Mouse (Mus musculus) CH12.LX (cell line): Measurements from ENCODE around the gene Urod. TPM values are rescaled to one million over a fixed set of nuclear protein-coding genes. Genes with fewer than 3 reads are reported as not detected.

Experiments
- DNase-seq: peaks from one replicate; pipeline ENCODE4 v3.0.0-alpha.2; 2013; ENCODE audit errors: extremely low read depth
- H3K27ac ChIP-seq: 2 replicates; pipeline ENCODE4 v1.5.1; 2012; ENCODE audit warnings: low read depth, mild to moderate bottlenecking, control low read depth, moderate library complexity; ENCODE audit not compliant: insufficient read depth
- H3K27me3 ChIP-seq: replicated peaks from 2 replicates; pipeline ENCODE3; 2012; ENCODE audit warnings: inconsistent platforms
- H3K36me3 ChIP-seq, 2 experiments: replicated peaks in 1 of 2; 2 replicates each; pipeline versions ENCODE3 to v1.6.1; 2012; ENCODE audit warnings: inconsistent platforms in 1 of 2, low read length in 1 of 2, mild to moderate bottlenecking in 1 of 2, mixed read lengths in 1 of 2, moderate library complexity in 1 of 2; ENCODE audit not compliant: control insufficient read depth in 1 of 2, insufficient read depth in 1 of 2
- H3K4me1 ChIP-seq, 2 experiments: 2 replicates each; pipeline ENCODE4 v1.6.1; 2012; ENCODE audit warnings: inconsistent platforms in 1 of 2, moderate library complexity in 1 of 2; ENCODE audit not compliant: insufficient read depth in 2 of 2, control insufficient read depth in 1 of 2
- H3K4me2 ChIP-seq: 2 replicates; pipeline ENCODE4 v1.6.1; 2012; ENCODE audit warnings: low read depth, mild to moderate bottlenecking, control low read depth; ENCODE audit not compliant: poor library complexity, insufficient read depth, severe bottlenecking
- H3K4me3 ChIP-seq, 3 experiments: fragments of 150-350 bp in 1 of 3; sonication (generic) in 1 of 3; replicated peaks in 1 of 3; 2 replicates each; pipeline versions ENCODE3 to v1.5.1; 2011 to 2012; ENCODE audit warnings: low read depth in 2 of 3, low read length in 2 of 3, mild to moderate bottlenecking in 2 of 3, moderate library complexity in 2 of 3, control low read depth in 1 of 3, improper control_type of control experiment in 1 of 3, inconsistent platforms in 1 of 3, mixed read lengths in 1 of 3; ENCODE audit not compliant: poor library complexity in 1 of 3
- H3K79me2 ChIP-seq: replicated peaks from 2 replicates; pipeline ENCODE4 v1.6.1; 2012; ENCODE audit warnings: mild to moderate bottlenecking, moderate library complexity; ENCODE audit not compliant: control insufficient read depth, poor library complexity, insufficient read depth, severe bottlenecking; ENCODE audit errors: extremely low read depth
- H3K9ac ChIP-seq: 2 replicates; pipeline ENCODE4 v1.6.1; 2012; ENCODE audit warnings: low read depth, mild to moderate bottlenecking, control low read depth, moderate library complexity; ENCODE audit not compliant: insufficient read depth
- H3K9me3 ChIP-seq: replicated peaks from 2 replicates; pipeline ENCODE3; 2012; ENCODE audit warnings: low read length, inconsistent platforms, mixed read lengths
- BHLHE40 ChIP-seq: IDR thresholded peaks from 2 replicates; pipeline ENCODE4 v1.6.1; 2011; ENCODE audit warnings: mild to moderate bottlenecking, low read depth, low read length, improper control_type of control experiment
- CHD1 ChIP-seq: IDR thresholded peaks from 2 replicates; pipeline ENCODE4 v1.6.1; 2012; ENCODE audit warnings: low read depth, low read length, improper control_type of control experiment, inconsistent platforms
- CTCF ChIP-seq, 2 experiments: IDR thresholded peaks in 1 of 2; conservative IDR thresholded peaks in 1 of 2; 2 replicates each; pipeline ENCODE4 v1.5.1; 2011 to 2012; ENCODE audit warnings: low read depth in 2 of 2, low read length in 2 of 2, improper control_type of control experiment in 1 of 2, inconsistent platforms in 1 of 2, mild to moderate bottlenecking in 1 of 2, moderate library complexity in 1 of 2
- ELF1 ChIP-seq: IDR thresholded peaks from 2 replicates; pipeline ENCODE4 v1.6.1; 2014; ENCODE audit warnings: low read depth, mild to moderate bottlenecking, inconsistent platforms, low read length, improper control_type of control experiment
- EP300 ChIP-seq: IDR thresholded peaks from 2 replicates; pipeline ENCODE4 v1.6.1; 2011; ENCODE audit warnings: low read length, improper control_type of control experiment
- HCFC1 ChIP-seq: IDR thresholded peaks from 2 replicates; pipeline ENCODE4 v1.6.1; 2012; ENCODE audit warnings: low read depth, mild to moderate bottlenecking, inconsistent platforms, low read length, improper control_type of control experiment
- IRF4 ChIP-seq: IDR thresholded peaks from 2 replicates; pipeline ENCODE4 v1.6.1; 2014; ENCODE audit warnings: low read depth, mild to moderate bottlenecking, inconsistent platforms, low read length, improper control_type of control experiment
- JUN ChIP-seq: IDR thresholded peaks from 2 replicates; pipeline ENCODE4 v1.6.1; 2011; ENCODE audit warnings: low read depth, mild to moderate bottlenecking, low read length, improper control_type of control experiment, moderate library complexity; ENCODE audit not compliant: insufficient read depth
- JUND ChIP-seq: conservative IDR thresholded peaks from 2 replicates; pipeline ENCODE4 v1.6.1; 2011; ENCODE audit warnings: low read depth, low read length, improper control_type of control experiment
- KAT2A ChIP-seq: IDR thresholded peaks from 2 replicates; pipeline ENCODE4 v1.6.1; 2012; ENCODE audit warnings: low read length, improper control_type of control experiment, inconsistent platforms; ENCODE audit not compliant: insufficient replicate concordance
- MAX ChIP-seq: IDR thresholded peaks from 2 replicates; pipeline ENCODE4 v1.6.1; 2011; ENCODE audit warnings: low read length, improper control_type of control experiment
- MAZ ChIP-seq: IDR thresholded peaks from 2 replicates; pipeline ENCODE4 v1.6.1; 2012; ENCODE audit warnings: low read depth, mild to moderate bottlenecking, inconsistent platforms, low read length, improper control_type of control experiment, moderate library complexity
- MEF2A ChIP-seq: IDR thresholded peaks from 2 replicates; pipeline ENCODE4 v1.6.1; 2014; ENCODE audit warnings: low read depth, mild to moderate bottlenecking, inconsistent platforms, low read length, improper control_type of control experiment, borderline replicate concordance
- MXI1 ChIP-seq: IDR thresholded peaks from 2 replicates; pipeline ENCODE4 v1.6.1; 2011; ENCODE audit warnings: mild to moderate bottlenecking, low read depth, low read length, improper control_type of control experiment
- MYC ChIP-seq: IDR thresholded peaks from 2 replicates; pipeline ENCODE4 v1.6.1; 2011; ENCODE audit warnings: low read depth, mild to moderate bottlenecking, improper control_type of control experiment, low read length
- RAD21 ChIP-seq: IDR thresholded peaks from 2 replicates; pipeline ENCODE4 v1.6.1; 2011; ENCODE audit warnings: low read depth, mild to moderate bottlenecking, low read length, improper control_type of control experiment, moderate library complexity
- SIN3A ChIP-seq: IDR thresholded peaks from 2 replicates; pipeline ENCODE4 v1.6.1; 2012; ENCODE audit warnings: low read length, improper control_type of control experiment, inconsistent platforms
- SMC3 ChIP-seq: IDR thresholded peaks from 2 replicates; pipeline ENCODE4 v1.6.1; 2011; ENCODE audit warnings: low read depth, low read length, improper control_type of control experiment
- UBTF ChIP-seq: IDR thresholded peaks from 2 replicates; pipeline ENCODE4 v1.6.1; 2012; ENCODE audit warnings: low read depth, mild to moderate bottlenecking, inconsistent platforms, low read length, improper control_type of control experiment, moderate library complexity
- USF1 ChIP-seq: IDR thresholded peaks from 2 replicates; pipeline ENCODE4 v1.6.1; 2014; ENCODE audit warnings: low read depth, mild to moderate bottlenecking, inconsistent platforms, low read length, improper control_type of control experiment
- ZC3H11A ChIP-seq: IDR thresholded peaks from 2 replicates; pipeline ENCODE4 v1.6.1; 2012; ENCODE audit warnings: low read depth, mild to moderate bottlenecking, inconsistent platforms, low read length, improper control_type of control experiment
- ZKSCAN1 ChIP-seq: IDR thresholded peaks from 2 replicates; pipeline ENCODE4 v1.6.1; 2012; ENCODE audit warnings: low read depth, inconsistent platforms, low read length, improper control_type of control experiment, borderline replicate concordance
- dilution Hi-C: fragments of 300-500 bp; cut with MboI; formaldehyde crosslinking; loops from 2 replicates; pipeline ENCODE4 v1.14.3; 2020; ENCODE audit warnings: low sequenced_read_pairs; ENCODE audit not compliant: extremely low pct_unique_long_range_greater_than_20kb, extremely low pct_ligation_motif_present
- in situ Hi-C: fragments of 300-500 bp; cut with MboI; formaldehyde crosslinking; loops from 3 replicates; pipeline ENCODE4 v1.14.3; 2019; ENCODE audit warnings: low sequenced_read_pairs, low pct_ligation_motif_present, low pct_unique_long_range_greater_than_20kb, mixed read lengths
- polyA plus RNA-seq: library from polyadenylated mRNA; unstranded; fragments of >175 nt; gene quantifications from 2 replicates; pipeline ENCODE4 v1.2.1, GENCODE M21; 2012; ENCODE audit warnings: low read depth; ENCODE audit not compliant: insufficient read length
- total RNA-seq, 2 experiments: library from RNA; depleted of rRNA; stranded (reverse); fragments of 300-350 nt in 1 of 2; fragments of >200 nt in 1 of 2; gene quantifications; 2 replicates each; pipeline ENCODE4 v1.2.3; 2012 to 2014

Urod gene
- total and polyA plus RNA-seq, 3 experiments: 57.7 to 82.1 (median 66.4) TPM

- TF ChIP-seq JUN (no peak), MYC (no peak), SIN3A (peak; percentile 40), MEF2A (no peak), ZKSCAN1 (no peak), UBTF (no peak), MAZ (no peak)
- TF ChIP-seq, all 38 proteins: peak for 7
These were observed 1.6 kb upstream of the Urod start (continued) for GRCm38 (mm10) chr4:116995798-116996135.

- H3K4me3 ChIP-seq: peak within 1 kb of the TSS; percentile 82 to 89 (median 88)
- H3K4me2 ChIP-seq: peak within 1 kb of the TSS; percentile 94
- H3K79me2 ChIP-seq: no peaks in the 10 kb centered on the region
- peak within 1 kb of the TSS; percentile 71 for H3K9ac ChIP-seq
- in situ Hi-C loops: no loop called here
- DNase-seq: peak; percentile 50
- peak; percentile 63 for TF ChIP-seq HCFC1
- TF ChIP-seq BHLHE40: peak; percentile 48; the same call in 1 of the 2 replicates
- peak; percentile 27; the same call in 1 of the 2 replicates for TF ChIP-seq MAX
- peak; percentile 80 for TF ChIP-seq SIN3A
- TF ChIP-seq MYC: no peak
- TF ChIP-seq MAZ: 0 out of 2 replicates have a peak, but pooled peaks have one; percentile 52
- no peak for TF ChIP-seq KAT2A
- peak; percentile 99 for TF ChIP-seq MXI1
- TF ChIP-seq ELF1: peak; percentile 40
- peak; percentile 11 for TF ChIP-seq USF1
- peak within 1 kb of the TSS; percentile 5; the same call in 1 of the 2 replicates for H3K27ac ChIP-seq
- dilution Hi-C loops: no loop called here
- H3K9me3 ChIP-seq: no peaks in the 10 kb centered on the region
- H3K36me3 ChIP-seq: peaks cover 16 to 43% of the 10 kb centered on the region in 2 experiments
- H3K4me1 ChIP-seq: peaks cover 5 to 31% of the 10 kb centered on the region in 2 experiments
- H3K27me3 ChIP-seq: no peaks in the 10 kb centered on the region
These were observed 1.1 kb upstream of the Urod start, which contains the start of gene Hectd3 for GRCm38 (mm10) chr4:116995131-116995797. Gene Hectd3 (plus strand): TSS chr4:116995317.

GRCm38 (mm10) chr4:116991366-116991765, 2.8 kb downstream of the Urod start:
- in situ Hi-C loops: loop anchor here (5.0 kb wide), 1 partner anchor 169 kb away; the partner anchor contains the start of gene Hpdl
- H3K36me3 ChIP-seq: peaks cover 12 to 42% of the 10 kb centered on the region in 2 experiments
- no peak overlapping the region for H3K27ac ChIP-seq
- H3K4me2 ChIP-seq: no peak overlapping the region
- H3K9me3 ChIP-seq: no peaks in the 10 kb centered on the region
- H3K4me3 ChIP-seq: no peak overlapping the region
- H3K27me3 ChIP-seq: no peaks in the 10 kb centered on the region
- no peak for TF ChIP-seq ZKSCAN1
- TF ChIP-seq EP300: no peak
- peak; percentile 19; the same call in 1 of the 2 replicates for TF ChIP-seq ZC3H11A
- TF ChIP-seq IRF4: 0 out of 2 replicates have a peak, but pooled peaks have one; percentile 17
- TF ChIP-seq CTCF (conservative IDR thresholded peaks at IDR 0.05 in 1 of 2, IDR thresholded peaks at IDR 0.05 in 1 of 2; ENCODE audit: low read depth in 2 of 2, low read length in 2 of 2): peak; percentile 79 to 89
- peak; percentile 77 for TF ChIP-seq SMC3
- no peak for TF ChIP-seq JUND
- TF ChIP-seq CHD1: no peak
- TF ChIP-seq RAD21: peak; percentile 82
- no peak for TF ChIP-seq MEF2A
- DNase-seq: peak; percentile 81
- H3K4me1 ChIP-seq: peaks cover 5 to 30% of the 10 kb centered on the region in 2 experiments
- dilution Hi-C loops: no loop called here
- no peak overlapping the region for H3K9ac ChIP-seq
- no peaks in the 10 kb centered on the region for H3K79me2 ChIP-seq
